Mouse (Mus musculus): ENCODE measurements at regions not wholly inside any gene's neighbourhood (a gene's known extent, or its start where the extent isn't known, plus 50 kb on each side); places are given as distances from the start of the nearest gene placed in this dataset.

DNA sequence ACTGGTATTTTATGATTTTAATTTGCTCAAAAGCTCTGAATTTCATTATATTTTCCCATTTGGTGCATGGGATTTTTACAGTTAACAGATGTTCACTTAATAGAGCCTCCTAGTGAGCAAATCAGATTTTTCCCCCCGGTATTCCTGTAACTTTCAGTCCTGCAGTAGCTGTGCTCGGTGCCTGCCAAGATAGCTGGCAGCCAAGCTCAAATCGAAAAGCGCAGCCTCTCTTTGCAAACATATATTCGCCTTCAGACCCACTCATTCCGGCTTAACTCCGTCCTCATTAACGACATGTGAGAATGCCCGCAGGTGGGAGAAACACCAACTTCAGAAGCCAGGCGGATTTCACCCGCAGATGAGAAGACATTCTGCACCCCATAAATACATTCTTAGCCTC lies 299.7 kb downstream of the Mat2b start:
- TF ChIP-seq CTCF (IDR thresholded peaks at IDR 0.05; ENCODE audit: low read depth, low read length) = no peak
- no peak for TF ChIP-seq POLR2A (IDR thresholded peaks at IDR 0.05; ENCODE audit: borderline replicate concordance, low read depth, low read length)

Data from bone marrow macrophage, adult 2 months (primary cell).